Mouse (Mus musculus) ovary, postnatal 36 days (tissue): ENCODE results near the gene Immp2l.

Experiments used
- DNase-seq: peaks from one replicate; pipeline ENCODE4 v3.0.0; 2022; ENCODE audit warnings: low spot score, mixed read lengths

The Immp2l gene

GRCm38 (mm10) chr12:41050945-41051344 is 27.1 kb downstream of the Immp2l start:
- no peak for DNase-seq

- DNase-seq: no peak
These were observed 29.0 kb downstream of the Immp2l start for GRCm38 (mm10) chr12:41052897-41053296.

- DNase-seq: no peak
These were observed 30.3 kb downstream of the Immp2l start for GRCm38 (mm10) chr12:41054006-41054791.

- no peak for DNase-seq
These were observed 32.1 kb downstream of the Immp2l start for GRCm38 (mm10) chr12:41055941-41056340.

- no peak for DNase-seq
These were observed 39.4 kb downstream of the Immp2l start for GRCm38 (mm10) chr12:41063281-41063680.

GRCm38 (mm10) chr12:41081843-41082242 is 58.0 kb downstream of the Immp2l start:
- no peak for DNase-seq

GRCm38 (mm10) chr12:41084370-41085089 is 60.6 kb downstream of the Immp2l start:
- no peak for DNase-seq

GRCm38 (mm10) chr12:41089931-41090366 is 66.1 kb downstream of the Immp2l start:
- DNase-seq: no peak

GRCm38 (mm10) chr12:41090771-41091170 is 66.9 kb downstream of the Immp2l start:
- no peak for DNase-seq

GRCm38 (mm10) chr12:41091316-41091715 is 67.4 kb downstream of the Immp2l start:
- no peak for DNase-seq

GRCm38 (mm10) chr12:41096045-41096444 is 72.2 kb downstream of the Immp2l start:
- no peak for DNase-seq

- peak; percentile 26 for DNase-seq
These were observed 73.5 kb downstream of the Immp2l start for GRCm38 (mm10) chr12:41097406-41097805.

- no peak for DNase-seq
These were observed 85.1 kb downstream of the Immp2l start for GRCm38 (mm10) chr12:41109011-41109410.

GRCm38 (mm10) chr12:41111456-41111855 is 87.6 kb downstream of the Immp2l start:
- no peak for DNase-seq

- no peak for DNase-seq
These were observed 88.2 kb downstream of the Immp2l start for GRCm38 (mm10) chr12:41112137-41112536.

- no peak for DNase-seq
These were observed 94.5 kb downstream of the Immp2l start for GRCm38 (mm10) chr12:41118358-41118757.

- DNase-seq: no peak
These were observed 95.8 kb downstream of the Immp2l start for GRCm38 (mm10) chr12:41119657-41120056.

GRCm38 (mm10) chr12:41123207-41123606 is 99.3 kb downstream of the Immp2l start:
- DNase-seq: no peak

- no peak for DNase-seq
These were observed 111.0 kb downstream of the Immp2l start for GRCm38 (mm10) chr12:41134885-41135284.

- no peak for DNase-seq
These were observed 135.7 kb downstream of the Immp2l start for GRCm38 (mm10) chr12:41159543-41159942.

- DNase-seq: no peak
These were observed 143.9 kb downstream of the Immp2l start for GRCm38 (mm10) chr12:41167802-41168201.

GRCm38 (mm10) chr12:41170051-41170450 is 146.2 kb downstream of the Immp2l start:
- no peak for DNase-seq

- no peak for DNase-seq
These were observed 159.0 kb downstream of the Immp2l start for GRCm38 (mm10) chr12:41182856-41183255.
